Mouse (Mus musculus) forebrain, embryonic 15.5 days (tissue): Measurements from ENCODE around the gene Wdr70. TPM values are rescaled to one million over a fixed set of nuclear protein-coding genes. Genes with fewer than 3 reads are reported as not detected.
A peak's percentile ranks its signal among the peaks of the same experiment; 100 is the strongest.

ENCODE experiments used
- ATAC-seq: fragments of 200-750 bp; cut with Nextera tagmentation; replicated peaks from 2 replicates; pipeline ENCODE4 v1.8.0; 2017; ENCODE audit warnings: mild to moderate bottlenecking, moderate TSS enrichment, moderate library complexity
- H3K27ac ChIP-seq: fragments of 300-500 bp; sonication (generic); replicated peaks from 2 replicates; pipeline ENCODE4 v1.5.1; 2015; ENCODE audit warnings: mild to moderate bottlenecking, inconsistent platforms
- H3K27me3 ChIP-seq: fragments of 300-500 bp; sonication (generic); 2 replicates; pipeline ENCODE4 v1.6.1; 2015; ENCODE audit warnings: inconsistent platforms
- H3K36me3 ChIP-seq: fragments of 300-500 bp; sonication (generic); 2 replicates; pipeline ENCODE4 v1.6.1; 2015; ENCODE audit warnings: mild to moderate bottlenecking, inconsistent platforms
- H3K4me1 ChIP-seq: fragments of 300-500 bp; sonication (generic); 2 replicates; pipeline ENCODE4 v1.6.1; 2015; ENCODE audit warnings: inconsistent platforms
- H3K4me2 ChIP-seq: fragments of 300-500 bp; sonication (generic); replicated peaks from 2 replicates; pipeline ENCODE4 v1.6.1; 2015; ENCODE audit warnings: mild to moderate bottlenecking, inconsistent platforms
- H3K4me3 ChIP-seq: fragments of 300-500 bp; sonication (generic); 2 replicates; pipeline ENCODE4 v1.5.1; 2015; ENCODE audit warnings: mild to moderate bottlenecking, inconsistent platforms
- H3K9ac ChIP-seq: fragments of 300-500 bp; sonication (generic); replicated peaks from 2 replicates; pipeline ENCODE4 v1.6.1; 2015; ENCODE audit warnings: mild to moderate bottlenecking, inconsistent platforms
- H3K9me3 ChIP-seq: fragments of 300-500 bp; sonication (generic); 2 replicates; pipeline ENCODE4 v1.6.1; 2016; ENCODE audit warnings: inconsistent platforms
- WGBS: fragments of 180-500 bp; shearing (Covaris S2); methylation state at CpG from one replicate; pipeline ENCODE4 v1.1.7; 2015; ENCODE audit warnings: mixed read lengths; 5-methylcytosine and 5-hydroxymethylcytosine counted together
- polyA plus RNA-seq: library from polyadenylated mRNA; unstranded; fragments of >200 nt; fragmentation: Nextera tagmentation; extraction: Ambion mirVana; gene quantifications from 2 replicates; pipeline ENCODE4 v1.2.1, GENCODE M21; 2015

Wdr70 gene
- polyA plus RNA-seq, 1 experiment from 2014 or later, result 62.8 TPM

- no peaks in the 10 kb centered on the region for H3K4me1 ChIP-seq
- no peaks in the 10 kb centered on the region for H3K9me3 ChIP-seq
- 0 out of 2 replicates have a peak, but pooled peaks cover 4% of the 10 kb centered on the region for H3K36me3 ChIP-seq
- H3K27me3 ChIP-seq, result no peaks in the 10 kb centered on the region
- H3K27ac ChIP-seq, result no peak overlapping the region
- 88% methylated on average over 8 of the region's 8 CpGs for WGBS
- H3K4me3 ChIP-seq, result no peak overlapping the region
- no peak overlapping the region for H3K4me2 ChIP-seq
- no peak overlapping the region for H3K9ac ChIP-seq
- no peak for ATAC-seq
Observed at GRCm38 (mm10) chr15:7974368-7974767, 124.6 kb downstream of the Wdr70 start.

GRCm38 (mm10) chr15:7972528-7972927 is 126.5 kb downstream of the Wdr70 start:
- Histone ChIP-seq H3K4me3 (no peak overlapping the region), H3K9me3 (no peaks in the 10 kb centered on the region), H3K27me3 (no peaks in the 10 kb centered on the region), H3K4me2 (no peak overlapping the region), H3K9ac (no peak overlapping the region), H3K27ac (peak overlapping the region; percentile 5; the same call in 1 of the 2 replicates), H3K36me3 (0 out of 2 replicates have a peak, but pooled peaks cover 4% of the 10 kb centered on the region), H3K4me1 (no peaks in the 10 kb centered on the region)
- no peak for ATAC-seq
- WGBS, result 82% methylated on average over 5 of the region's 5 CpGs

GRCm38 (mm10) chr15:7962786-7963185 is 136.2 kb downstream of the Wdr70 start:
- WGBS, result 89% methylated on average over 6 of the region's 6 CpGs
- H3K4me3 ChIP-seq, result no peak overlapping the region
- H3K9me3 ChIP-seq, result no peaks in the 10 kb centered on the region
- H3K4me1 ChIP-seq, result no peaks in the 10 kb centered on the region
- ATAC-seq, result no peak
- no peaks in the 10 kb centered on the region for H3K36me3 ChIP-seq
- H3K27ac ChIP-seq, result no peak overlapping the region
- H3K9ac ChIP-seq, result no peak overlapping the region
- no peak overlapping the region for H3K4me2 ChIP-seq
- H3K27me3 ChIP-seq, result no peaks in the 10 kb centered on the region

GRCm38 (mm10) chr15:7961489-7961888 is 137.5 kb downstream of the Wdr70 start:
- Histone ChIP-seq H3K4me3 (no peak overlapping the region), H3K27me3 (no peaks in the 10 kb centered on the region), H3K27ac (no peak overlapping the region), H3K4me1 (no peaks in the 10 kb centered on the region), H3K4me2 (no peak overlapping the region), H3K9ac (no peak overlapping the region), H3K36me3 (no peaks in the 10 kb centered on the region), H3K9me3 (no peaks in the 10 kb centered on the region)
- 9% methylated on average over 2 of the region's 2 CpGs for WGBS
- no peak for ATAC-seq

GRCm38 (mm10) chr15:7956899-7957298 is 142.1 kb downstream of the Wdr70 start:
- H3K27ac ChIP-seq, result no peak overlapping the region
- no peaks in the 10 kb centered on the region for H3K36me3 ChIP-seq
- H3K9me3 ChIP-seq, result no peaks in the 10 kb centered on the region
- no peaks in the 10 kb centered on the region for H3K4me1 ChIP-seq
- no peaks in the 10 kb centered on the region for H3K27me3 ChIP-seq
- whole genome bisulfite sequencing, result 72% methylated on average over 1 of the region's 1 CpGs
- H3K4me2 ChIP-seq, result no peak overlapping the region
- no peak for ATAC-seq
- H3K9ac ChIP-seq, result no peak overlapping the region
- no peak overlapping the region for H3K4me3 ChIP-seq

GRCm38 (mm10) chr15:7950561-7950960 is 148.4 kb downstream of the Wdr70 start:
- Histone ChIP-seq H3K27me3 (no peaks in the 10 kb centered on the region), H3K4me2 (no peak overlapping the region), H3K9ac (no peak overlapping the region), H3K27ac (no peak overlapping the region), H3K36me3 (no peaks in the 10 kb centered on the region), H3K9me3 (no peaks in the 10 kb centered on the region), H3K4me3 (no peak overlapping the region), H3K4me1 (no peaks in the 10 kb centered on the region)
- no peak for ATAC-seq
- WGBS, result 94% methylated on average over 7 of the region's 7 CpGs

GRCm38 (mm10) chr15:7941690-7942089 is 157.3 kb downstream of the Wdr70 start:
- no peak overlapping the region for H3K27ac ChIP-seq
- no peaks in the 10 kb centered on the region for H3K4me1 ChIP-seq
- no peak overlapping the region for H3K4me3 ChIP-seq
- H3K36me3 ChIP-seq, result no peaks in the 10 kb centered on the region
- no peak overlapping the region for H3K4me2 ChIP-seq
- WGBS, result 78% methylated on average over 3 of the region's 3 CpGs
- no peak overlapping the region for H3K9ac ChIP-seq
- H3K27me3 ChIP-seq, result no peaks in the 10 kb centered on the region
- H3K9me3 ChIP-seq, result no peaks in the 10 kb centered on the region
- ATAC-seq, result no peak

GRCm38 (mm10) chr15:7935571-7936165 is 163.3 kb downstream of the Wdr70 start:
- WGBS, result 88% methylated on average over 7 of the region's 7 CpGs
- Histone ChIP-seq H3K4me1 (no peaks in the 10 kb centered on the region), H3K4me3 (no peak overlapping the region), H3K36me3 (no peaks in the 10 kb centered on the region), H3K4me2 (no peak overlapping the region), H3K27me3 (no peaks in the 10 kb centered on the region), H3K9me3 (no peaks in the 10 kb centered on the region), H3K9ac (no peak overlapping the region), H3K27ac (no peak overlapping the region)
- no peak for ATAC-seq

GRCm38 (mm10) chr15:7934580-7934979 is 164.4 kb downstream of the Wdr70 start:
- H3K9ac ChIP-seq, result no peak overlapping the region
- no peaks in the 10 kb centered on the region for H3K27me3 ChIP-seq
- H3K36me3 ChIP-seq, result no peaks in the 10 kb centered on the region
- no peak overlapping the region for H3K4me2 ChIP-seq
- no peaks in the 10 kb centered on the region for H3K4me1 ChIP-seq
- WGBS, result 75% methylated on average over 4 of the region's 4 CpGs
- ATAC-seq, result no peak
- H3K9me3 ChIP-seq, result no peaks in the 10 kb centered on the region
- no peak overlapping the region for H3K4me3 ChIP-seq
- H3K27ac ChIP-seq, result no peak overlapping the region

GRCm38 (mm10) chr15:7934105-7934504 is 164.9 kb downstream of the Wdr70 start:
- 65% methylated on average over 16 of the region's 16 CpGs for WGBS
- Histone ChIP-seq H3K9ac (no peak overlapping the region), H3K27ac (no peak overlapping the region), H3K36me3 (no peaks in the 10 kb centered on the region), H3K9me3 (no peaks in the 10 kb centered on the region), H3K27me3 (no peaks in the 10 kb centered on the region), H3K4me3 (no peak overlapping the region), H3K4me2 (no peak overlapping the region), H3K4me1 (no peaks in the 10 kb centered on the region)
- ATAC-seq, result no peak

GRCm38 (mm10) chr15:7931605-7932008 is 167.4 kb downstream of the Wdr70 start:
- H3K27ac ChIP-seq, result no peak overlapping the region
- no peaks in the 10 kb centered on the region for H3K36me3 ChIP-seq
- H3K9ac ChIP-seq, result no peak overlapping the region
- ATAC-seq, result no peak
- H3K9me3 ChIP-seq, result no peaks in the 10 kb centered on the region
- H3K27me3 ChIP-seq, result no peaks in the 10 kb centered on the region
- no peak overlapping the region for H3K4me2 ChIP-seq
- no peaks in the 10 kb centered on the region for H3K4me1 ChIP-seq
- WGBS, result 87% methylated on average over 8 of the region's 8 CpGs
- H3K4me3 ChIP-seq, result no peak overlapping the region

GRCm38 (mm10) chr15:7925382-7925781 is 173.6 kb downstream of the Wdr70 start:
- ATAC-seq, result no peak
- Histone ChIP-seq H3K36me3 (no peaks in the 10 kb centered on the region), H3K27me3 (no peaks in the 10 kb centered on the region), H3K4me2 (no peak overlapping the region), H3K4me1 (no peaks in the 10 kb centered on the region), H3K27ac (no peak overlapping the region), H3K9ac (no peak overlapping the region), H3K9me3 (no peaks in the 10 kb centered on the region), H3K4me3 (no peak overlapping the region)
- WGBS, result 87% methylated on average over 4 of the region's 4 CpGs

GRCm38 (mm10) chr15:7923281-7923680 is 175.7 kb downstream of the Wdr70 start:
- Histone ChIP-seq H3K9me3 (no peaks in the 10 kb centered on the region), H3K36me3 (no peaks in the 10 kb centered on the region), H3K9ac (no peak overlapping the region), H3K27ac (no peak overlapping the region), H3K4me1 (no peaks in the 10 kb centered on the region), H3K27me3 (no peaks in the 10 kb centered on the region), H3K4me2 (no peak overlapping the region), H3K4me3 (no peak overlapping the region)
- 82% methylated on average over 4 of the region's 4 CpGs for WGBS
- ATAC-seq, result no peak
